Mouse (Mus musculus): ENCODE measurements around the gene Pcyox1. TPM values are rescaled to one million over a fixed set of nuclear protein-coding genes. Genes with fewer than 3 reads are reported as not detected.

Gene Pcyox1
- polyA plus RNA-seq, 1 experiment: 4.8 TPM

GRCm38 (mm10) chr6:86404100-86404861, 7.3 kb upstream of the Pcyox1 start, which contains the start of gene Tia1:
Tia1 (plus strand) TSS chr6:86404219.
- 0 out of 2 replicates have a peak, but pooled peaks cover 1% of the 10 kb centered on the region for H3K36me3 ChIP-seq (ENCODE audit: control insufficient read depth, insufficient read depth, low read length)
- H3K27ac ChIP-seq (ENCODE audit: control insufficient read depth, insufficient read depth, low read depth, low read length): peak within 1 kb of the TSS; percentile 97
- no peak for TF ChIP-seq CTCF (IDR thresholded peaks at IDR 0.05; ENCODE audit: control insufficient read depth, insufficient read depth, insufficient replicate concordance, low read depth, low read length)
- TF ChIP-seq POLR2A (IDR thresholded peaks at IDR 0.05; ENCODE audit: control insufficient read depth, low read depth, low read length): peak; percentile 81
- H3K27me3 ChIP-seq (ENCODE audit: control insufficient read depth, insufficient read depth, low read length): no peaks in the 10 kb centered on the region
- H3K4me1 ChIP-seq (ENCODE audit: control insufficient read depth, insufficient read depth, low read length): no peaks in the 10 kb centered on the region; the same call in 1 of the 2 replicates
- peak within 1 kb of the TSS; percentile 90 for H3K4me3 ChIP-seq (ENCODE audit: control insufficient read depth, low read depth, low read length)

DNA sequence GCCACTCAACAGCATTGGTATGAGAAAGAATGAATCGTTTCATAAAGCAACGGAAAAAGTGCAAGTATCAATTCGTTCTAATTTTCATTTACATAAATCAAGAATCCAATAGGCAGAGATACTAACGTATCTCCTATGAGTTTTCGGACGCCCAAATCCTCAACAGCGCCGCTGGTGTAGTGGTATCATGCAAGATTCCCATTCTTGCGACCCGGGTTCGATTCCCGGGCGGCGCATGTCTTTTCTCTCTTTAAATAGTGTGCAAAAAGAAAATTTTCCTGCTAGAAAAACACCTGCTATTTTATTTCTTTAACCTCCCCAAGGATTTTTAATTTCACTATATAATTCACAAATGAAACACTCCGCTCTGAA, 6.8 kb upstream of the Pcyox1 start:
- Histone ChIP-seq H3K4me3 (ENCODE audit: control insufficient read depth, low read depth, low read length) (peak overlapping the region; percentile 90), H3K27me3 (ENCODE audit: control insufficient read depth, insufficient read depth, low read length) (no peaks in the 10 kb centered on the region), H3K4me1 (ENCODE audit: control insufficient read depth, insufficient read depth, low read length) (no peaks in the 10 kb centered on the region; the same call in 1 of the 2 replicates), H3K27ac (ENCODE audit: control insufficient read depth, insufficient read depth, low read depth, low read length) (no peak overlapping the region), H3K36me3 (ENCODE audit: control insufficient read depth, insufficient read depth, low read length) (0 out of 2 replicates have a peak, but pooled peaks cover 1% of the 10 kb centered on the region)
- TF ChIP-seq CTCF (IDR thresholded peaks at IDR 0.05; ENCODE audit: control insufficient read depth, insufficient read depth, insufficient replicate concordance, low read depth, low read length) (no peak), POLR2A (IDR thresholded peaks at IDR 0.05; ENCODE audit: control insufficient read depth, low read depth, low read length) (no peak)

DNA sequence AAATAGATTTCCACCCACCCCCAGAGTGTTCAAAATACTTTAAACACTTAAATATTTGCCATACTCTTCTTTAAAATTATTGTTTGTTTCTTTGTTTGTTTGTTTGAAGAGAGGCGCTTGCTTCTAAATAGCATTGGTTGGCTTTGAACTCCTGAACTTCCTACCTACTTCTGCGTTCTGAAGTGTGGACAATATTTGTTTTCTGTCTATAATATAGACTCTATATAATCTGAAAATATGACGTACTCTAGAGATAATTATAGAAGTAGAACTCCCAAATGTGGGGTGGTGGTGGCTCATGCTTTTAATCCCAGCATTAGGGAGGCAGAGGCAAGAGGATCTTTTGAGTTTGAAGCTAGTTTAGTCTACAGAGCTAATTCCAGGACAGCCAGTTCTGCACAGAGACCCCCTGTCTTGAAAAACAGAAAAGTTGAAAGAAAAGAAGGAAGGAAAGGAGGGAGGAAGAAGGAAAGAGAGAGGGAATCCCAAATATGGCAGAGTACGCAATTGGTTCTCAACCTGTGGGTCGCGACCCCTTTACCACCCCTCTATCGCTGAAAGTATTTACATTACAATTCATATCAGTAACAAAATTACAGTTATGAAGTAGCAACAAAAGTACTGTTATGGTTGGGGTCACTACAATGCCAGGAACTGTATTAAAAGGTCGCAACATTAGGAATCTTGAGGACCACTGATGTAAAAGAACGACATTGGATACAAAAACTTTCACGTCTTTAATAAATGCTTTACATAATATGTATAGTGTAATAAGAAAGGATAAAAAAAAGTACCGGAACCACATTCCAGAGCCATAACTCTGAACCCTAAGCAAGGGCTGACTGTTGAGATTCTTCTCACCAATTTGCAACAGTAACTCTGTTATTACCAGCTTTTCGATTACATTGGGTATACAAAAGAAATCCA, 6.0 kb upstream of the Pcyox1 start:
- H3K27ac ChIP-seq (ENCODE audit: control insufficient read depth, insufficient read depth, low read depth, low read length): no peak overlapping the region
- no peaks in the 10 kb centered on the region for H3K27me3 ChIP-seq (ENCODE audit: control insufficient read depth, insufficient read depth, low read length)
- no peak overlapping the region for H3K4me3 ChIP-seq (ENCODE audit: control insufficient read depth, low read depth, low read length)
- H3K4me1 ChIP-seq (ENCODE audit: control insufficient read depth, insufficient read depth, low read length): no peaks in the 10 kb centered on the region; the same call in 1 of the 2 replicates
- TF ChIP-seq CTCF (IDR thresholded peaks at IDR 0.05; ENCODE audit: control insufficient read depth, insufficient read depth, insufficient replicate concordance, low read depth, low read length) (no peak), POLR2A (IDR thresholded peaks at IDR 0.05; ENCODE audit: control insufficient read depth, low read depth, low read length) (no peak)
- 0 out of 2 replicates have a peak, but pooled peaks cover 1% of the 10 kb centered on the region for H3K36me3 ChIP-seq (ENCODE audit: control insufficient read depth, insufficient read depth, low read length)

GRCm38 (mm10) chr6:86400972-86401371, 4.0 kb upstream of the Pcyox1 start:
- no peak for TF ChIP-seq POLR2A (IDR thresholded peaks at IDR 0.05; ENCODE audit: control insufficient read depth, low read depth, low read length)
- TF ChIP-seq CTCF (IDR thresholded peaks at IDR 0.05; ENCODE audit: control insufficient read depth, insufficient read depth, insufficient replicate concordance, low read depth, low read length): peak; percentile 41; the same call in 1 of the 2 replicates
- no peak overlapping the region for H3K4me3 ChIP-seq (ENCODE audit: control insufficient read depth, low read depth, low read length)

DNA sequence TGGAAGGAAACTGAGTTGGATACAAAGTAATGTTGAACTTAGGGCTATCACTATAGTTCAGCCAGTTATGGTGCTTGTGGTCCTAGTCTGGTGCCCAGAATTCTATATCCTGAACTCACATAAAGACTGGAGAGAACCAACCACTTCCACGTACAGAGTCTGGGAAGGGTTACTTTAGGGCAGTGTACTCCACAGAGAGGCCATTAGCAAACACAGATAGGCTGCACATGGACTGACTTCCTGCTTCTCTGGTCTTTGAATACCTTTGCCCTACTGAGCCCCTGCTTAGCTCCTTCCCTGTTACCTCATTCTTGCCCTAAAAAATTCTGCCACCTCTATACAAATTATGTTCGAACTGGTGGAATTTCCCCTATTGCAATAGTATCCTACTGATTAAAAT, 3.0 kb upstream of the Pcyox1 start:
- H3K4me3 ChIP-seq (ENCODE audit: control insufficient read depth, low read depth, low read length): no peak overlapping the region
- no peaks in the 10 kb centered on the region for H3K36me3 ChIP-seq (ENCODE audit: control insufficient read depth, insufficient read depth, low read length)
- no peak overlapping the region for H3K27ac ChIP-seq (ENCODE audit: control insufficient read depth, insufficient read depth, low read depth, low read length)
- no peaks in the 10 kb centered on the region for H3K27me3 ChIP-seq (ENCODE audit: control insufficient read depth, insufficient read depth, low read length)
- no peak for TF ChIP-seq POLR2A (IDR thresholded peaks at IDR 0.05; ENCODE audit: control insufficient read depth, low read depth, low read length)
- TF ChIP-seq CTCF (IDR thresholded peaks at IDR 0.05; ENCODE audit: control insufficient read depth, insufficient read depth, insufficient replicate concordance, low read depth, low read length): no peak
- H3K4me1 ChIP-seq (ENCODE audit: control insufficient read depth, insufficient read depth, low read length): peaks cover 5% of the 10 kb centered on the region

More at GRCm38 (mm10) chr6:86400972-86401371, 4.0 kb upstream of the Pcyox1 start:
- Histone ChIP-seq H3K27me3 (ENCODE audit: control insufficient read depth, insufficient read depth, low read length) (no peaks in the 10 kb centered on the region), H3K27ac (ENCODE audit: control insufficient read depth, insufficient read depth, low read depth, low read length) (no peak overlapping the region), H3K4me1 (ENCODE audit: control insufficient read depth, insufficient read depth, low read length) (peaks cover 2% of the 10 kb centered on the region), H3K36me3 (ENCODE audit: control insufficient read depth, insufficient read depth, low read length) (no peaks in the 10 kb centered on the region)

GRCm38 (mm10) chr6:86398986-86399385, 2.0 kb upstream of the Pcyox1 start:
- Histone ChIP-seq H3K36me3 (ENCODE audit: control insufficient read depth, insufficient read depth, low read length) (no peaks in the 10 kb centered on the region), H3K4me1 (ENCODE audit: control insufficient read depth, insufficient read depth, low read length) (peaks cover 5% of the 10 kb centered on the region), H3K4me3 (ENCODE audit: control insufficient read depth, low read depth, low read length) (no peak overlapping the region), H3K27me3 (ENCODE audit: control insufficient read depth, insufficient read depth, low read length) (no peaks in the 10 kb centered on the region), H3K27ac (ENCODE audit: control insufficient read depth, insufficient read depth, low read depth, low read length) (no peak overlapping the region)
- TF ChIP-seq CTCF (IDR thresholded peaks at IDR 0.05; ENCODE audit: control insufficient read depth, insufficient read depth, insufficient replicate concordance, low read depth, low read length): no peak
